Mouse (Mus musculus) liver, adult 10 weeks (tissue): ENCODE data around the gene Olfr1085. TPM values are rescaled to one million over a fixed set of nuclear protein-coding genes. Genes with fewer than 3 reads are reported as not detected.

Experiments used
- polyA plus RNA-seq: library from polyadenylated mRNA; stranded (reverse); fragments of 350-450 nt; fragmentation: Illumina TruSeq; extraction: RNeasy Lipid Tissue Mini Kit (QIAGEN cat#74804); gene quantifications from one replicate; pipeline ENCODE4 v1.2.3, GENCODE M21; 2014; ENCODE audit warnings: low read depth, low replicate concordance

The Olfr1085 gene
- not detected for polyA plus RNA-seq

DNA sequence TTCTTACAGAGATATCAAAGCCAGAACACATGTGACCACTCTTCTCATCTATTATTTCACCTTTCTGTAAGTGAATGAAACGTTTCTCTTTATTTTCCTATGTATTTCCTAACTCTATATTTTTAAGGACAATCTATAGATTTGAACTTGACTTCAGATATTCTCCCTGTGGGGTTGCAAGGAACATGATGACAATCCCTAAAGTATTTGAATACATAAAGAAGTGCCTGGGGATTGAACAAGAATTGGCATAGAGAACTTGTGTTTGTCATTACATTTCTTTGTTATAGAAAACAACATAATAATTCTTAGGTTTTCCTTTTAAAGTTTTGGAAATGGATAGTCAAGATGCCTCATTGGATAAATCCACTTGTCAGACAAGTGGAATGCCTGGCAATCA lies at the start of gene Olfr1085:
Gene Olfr1085, minus strand, starts transcription at position 101 of the 400 bp plus-strand sequence.

DNA sequence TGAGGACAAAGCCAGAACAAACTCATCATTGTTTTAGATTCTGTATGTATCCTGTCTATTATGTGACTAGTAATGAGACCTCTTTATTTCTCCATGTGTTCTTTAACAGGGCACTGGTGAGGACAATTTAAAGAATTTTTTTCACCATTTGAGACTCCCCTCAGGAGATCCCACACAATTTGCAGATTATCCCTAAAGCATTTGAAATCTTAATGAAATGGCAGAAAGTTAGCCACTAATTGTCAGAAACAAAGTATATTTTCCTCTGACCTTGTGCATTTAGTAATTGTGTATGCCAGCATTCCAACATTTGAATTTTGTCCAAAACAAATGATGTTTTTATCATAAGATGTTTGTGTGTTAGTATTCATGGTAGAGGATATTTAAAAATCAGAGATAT lies 36.5 kb upstream of the Olfr1085 start, which contains the start of gene Olfr1087:
Gene Olfr1087, minus strand, starts transcription at position 101 of the 400 bp plus-strand sequence.

DNA sequence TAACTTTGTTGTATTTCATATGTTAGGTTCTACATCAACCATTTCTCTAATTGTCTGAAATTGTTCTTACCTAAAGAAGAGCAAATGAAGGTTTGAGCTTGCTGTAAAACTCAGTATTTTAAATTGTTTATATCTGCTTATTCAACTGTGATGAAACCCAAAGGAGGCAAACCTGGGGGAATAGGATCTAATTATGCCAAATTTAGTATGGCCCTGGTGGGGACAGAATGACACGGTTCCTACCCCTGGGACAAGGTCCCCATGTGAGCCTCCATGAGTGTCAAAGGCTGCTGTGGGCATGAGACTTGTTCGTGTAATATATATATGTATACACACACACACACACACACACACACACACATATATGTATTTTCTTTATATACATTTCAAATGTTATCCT lies 18.2 kb upstream of the Olfr1085 start, which contains the start of gene Olfr1086:
Gene Olfr1086, minus strand, starts transcription at position 101 of the 400 bp plus-strand sequence.

DNA sequence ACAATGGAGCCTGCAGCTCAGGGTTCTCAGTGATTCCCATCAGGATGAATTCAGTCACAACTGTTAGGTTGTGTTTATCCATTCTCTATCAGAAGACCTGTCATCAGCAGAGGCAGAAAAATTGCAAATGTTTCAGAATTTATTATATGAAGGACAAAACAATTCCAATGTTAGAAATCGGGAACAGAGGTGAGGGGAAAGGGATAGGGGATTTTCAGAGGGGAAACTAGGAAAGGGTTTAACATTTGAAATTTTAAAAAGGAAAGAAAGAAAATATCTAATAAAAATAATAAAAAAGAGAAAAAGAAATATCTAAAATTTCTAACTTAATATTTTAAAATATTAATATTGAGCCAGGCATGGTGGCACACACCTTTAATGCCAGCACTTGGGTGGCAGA lies 22.2 kb downstream of the Olfr1085 start, which contains the start of gene Olfr1084:
Gene Olfr1084, minus strand, starts transcription at position 101 of the 400 bp plus-strand sequence.

Other genes starting within 250 kb of the Olfr1085 start
- not detected for gene Olfr1061, start 248.0 kb downstream of the Olfr1085 start, polyA plus RNA-seq
- gene Olfr1062, start 235.3 kb downstream of the Olfr1085 start, polyA plus RNA-seq, result not detected
- not detected for gene Olfr1065, start 211.4 kb downstream of the Olfr1085 start, polyA plus RNA-seq
- not detected for gene Olfr1066, start 205.8 kb downstream of the Olfr1085 start, polyA plus RNA-seq
- not detected for gene Olfr228, start 174.6 kb downstream of the Olfr1085 start, polyA plus RNA-seq
- not detected for gene Olfr1076, start 153.6 kb downstream of the Olfr1085 start, polyA plus RNA-seq
- gene Olfr1079, start 119.5 kb downstream of the Olfr1085 start, polyA plus RNA-seq, result not detected
- gene Olfr1080, start 103.8 kb downstream of the Olfr1085 start, polyA plus RNA-seq, result not detected
- not detected for gene Olfr1082, start 63.1 kb downstream of the Olfr1085 start, polyA plus RNA-seq
- not detected for gene Olfr1084, start 22.3 kb downstream of the Olfr1085 start, polyA plus RNA-seq
- not detected for gene Olfr1086, start 18.1 kb upstream of the Olfr1085 start, polyA plus RNA-seq
- gene Olfr1087, start 36.4 kb upstream of the Olfr1085 start, polyA plus RNA-seq, result not detected
- not detected for gene Olfr1089, start 71.7 kb upstream of the Olfr1085 start, polyA plus RNA-seq
- not detected for gene Olfr1090, start 97.0 kb upstream of the Olfr1085 start, polyA plus RNA-seq
- gene Olfr1093, start 120.5 kb upstream of the Olfr1085 start, polyA plus RNA-seq, result not detected
- not detected for gene Olfr141, start 148.0 kb upstream of the Olfr1085 start, polyA plus RNA-seq
- not detected for gene Olfr1094, start 162.6 kb upstream of the Olfr1085 start, polyA plus RNA-seq
- not detected for gene Olfr1095, start 189.7 kb upstream of the Olfr1085 start, polyA plus RNA-seq
- gene Gm13723, start 212.8 kb upstream of the Olfr1085 start, polyA plus RNA-seq, result not detected
- gene Olfr1097, start 230.2 kb upstream of the Olfr1085 start, polyA plus RNA-seq, result not detected